Mouse (Mus musculus) hindbrain, embryonic 13.5 days (tissue): ENCODE results near the gene Tex9. TPM values are rescaled to one million over a fixed set of nuclear protein-coding genes. Genes with fewer than 3 reads are reported as not detected.

ENCODE experiments used
- ATAC-seq: fragments of 200-750 bp; cut with Nextera tagmentation; 2 replicates; pipeline ENCODE4 v1.8.0; 2017; ENCODE audit warnings: moderate TSS enrichment; ENCODE audit not compliant: low FRiP score
- H3K27ac ChIP-seq: fragments of 300-500 bp; sonication (generic); 2 replicates; pipeline ENCODE4 v1.5.1; 2015; ENCODE audit warnings: inconsistent platforms, mild to moderate bottlenecking, moderate library complexity
- H3K27me3 ChIP-seq: fragments of 300-500 bp; sonication (generic); 2 replicates; pipeline ENCODE4 v1.6.1; 2015; ENCODE audit warnings: mild to moderate bottlenecking, inconsistent platforms
- H3K36me3 ChIP-seq: fragments of 300-500 bp; sonication (generic); 2 replicates; pipeline ENCODE4 v1.6.1; 2015; ENCODE audit warnings: mild to moderate bottlenecking, inconsistent platforms
- H3K4me1 ChIP-seq: fragments of 300-500 bp; sonication (generic); replicated peaks from 2 replicates; pipeline ENCODE4 v1.6.1; 2015; ENCODE audit warnings: inconsistent platforms
- H3K4me2 ChIP-seq: fragments of 300-500 bp; sonication (generic); 2 replicates; pipeline ENCODE4 v1.6.1; 2015; ENCODE audit warnings: inconsistent platforms, mild to moderate bottlenecking, moderate library complexity
- H3K4me3 ChIP-seq: fragments of 300-500 bp; sonication (generic); 2 replicates; pipeline ENCODE4 v1.5.1; 2015; ENCODE audit warnings: mild to moderate bottlenecking, inconsistent platforms
- H3K9ac ChIP-seq: fragments of 300-500 bp; sonication (generic); 2 replicates; pipeline ENCODE4 v1.6.1; 2015; ENCODE audit warnings: mild to moderate bottlenecking, inconsistent platforms
- H3K9me3 ChIP-seq: fragments of 300-500 bp; sonication (generic); 2 replicates; pipeline ENCODE4 v1.6.1; 2016; ENCODE audit warnings: inconsistent platforms
- WGBS: fragments of 180-500 bp; shearing (Covaris S2); methylation state at CpG from one replicate; pipeline ENCODE4 v1.1.7; 2015; 5-methylcytosine and 5-hydroxymethylcytosine counted together
- polyA plus RNA-seq: library from polyadenylated mRNA; unstranded; fragments of >200 nt; fragmentation: Nextera tagmentation; extraction: Ambion mirVana; gene quantifications from 2 replicates; pipeline ENCODE4 v1.2.1, GENCODE M21; 2015

Tex9 gene
- polyA plus RNA-seq, 1 experiment from 2014 or later: 43.2 TPM

DNA sequence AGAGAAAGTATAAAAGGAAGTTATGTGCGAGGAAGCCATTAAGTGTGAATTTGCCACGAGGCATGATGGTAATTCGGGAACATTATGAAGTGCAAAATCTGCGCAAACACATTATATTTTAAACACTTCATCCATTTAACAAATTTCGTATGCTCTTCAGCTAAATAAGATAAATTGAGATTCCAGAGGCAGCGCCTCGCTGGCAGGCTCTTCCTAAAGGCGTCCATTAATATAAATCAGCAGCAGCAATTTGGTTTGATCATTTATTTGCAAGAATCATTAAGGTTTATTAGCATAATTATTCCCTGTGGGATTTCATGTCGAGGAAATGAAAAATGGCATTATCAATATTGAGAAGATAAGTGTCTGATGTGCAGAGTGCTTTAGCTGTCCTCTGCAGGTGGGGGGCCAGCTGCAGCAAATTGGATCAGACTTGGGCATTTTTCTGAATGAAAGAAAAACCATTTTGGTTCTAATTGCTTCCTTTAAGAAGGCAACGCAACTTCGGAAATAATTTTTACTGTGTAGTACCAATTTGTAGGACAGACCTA is 66.6 kb downstream of the Tex9 start:
- 0 out of 2 replicates have a peak, but pooled peaks have one; percentile 50 for ATAC-seq
- Histone ChIP-seq H3K36me3 (no peaks in the 10 kb centered on the region), H3K27ac (peak overlapping the region; percentile 79), H3K4me1 (peaks cover 47% of the 10 kb centered on the region), H3K9ac (no peak overlapping the region), H3K4me2 (0 out of 2 replicates have a peak overlapping the region, but pooled peaks have one; percentile 1), H3K9me3 (no peaks in the 10 kb centered on the region), H3K27me3 (no peaks in the 10 kb centered on the region), H3K4me3 (no peak overlapping the region)
- WGBS: 40% methylated on average over 11 of the region's 11 CpGs

DNA sequence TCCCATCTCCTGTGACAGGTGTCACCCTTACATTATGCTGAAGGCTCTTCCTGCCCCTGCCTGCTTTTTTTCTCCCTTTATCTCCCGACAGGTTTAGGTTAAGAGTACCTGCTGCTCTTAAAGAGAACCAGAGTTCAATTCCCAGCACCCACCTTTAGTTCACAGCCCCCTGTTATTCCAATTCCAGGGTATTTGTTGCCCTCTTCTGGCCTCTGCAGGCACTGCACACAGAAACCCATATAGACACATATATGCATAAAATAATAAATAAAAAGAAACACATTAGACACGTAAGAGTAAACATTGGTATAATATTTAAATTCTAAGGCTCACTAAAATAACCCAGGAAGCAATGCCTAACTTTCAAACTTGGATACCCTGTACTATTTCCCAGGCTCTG is 69.3 kb downstream of the Tex9 start:
- Histone ChIP-seq H3K9me3 (no peaks in the 10 kb centered on the region), H3K9ac (no peak overlapping the region), H3K4me3 (no peak overlapping the region), H3K27ac (peak overlapping the region; percentile 78), H3K4me1 (peaks cover 47% of the 10 kb centered on the region), H3K36me3 (no peaks in the 10 kb centered on the region), H3K27me3 (no peaks in the 10 kb centered on the region), H3K4me2 (no peak overlapping the region)
- ATAC-seq: no peak
- WGBS: 73% methylated on average over 2 of the region's 2 CpGs

DNA sequence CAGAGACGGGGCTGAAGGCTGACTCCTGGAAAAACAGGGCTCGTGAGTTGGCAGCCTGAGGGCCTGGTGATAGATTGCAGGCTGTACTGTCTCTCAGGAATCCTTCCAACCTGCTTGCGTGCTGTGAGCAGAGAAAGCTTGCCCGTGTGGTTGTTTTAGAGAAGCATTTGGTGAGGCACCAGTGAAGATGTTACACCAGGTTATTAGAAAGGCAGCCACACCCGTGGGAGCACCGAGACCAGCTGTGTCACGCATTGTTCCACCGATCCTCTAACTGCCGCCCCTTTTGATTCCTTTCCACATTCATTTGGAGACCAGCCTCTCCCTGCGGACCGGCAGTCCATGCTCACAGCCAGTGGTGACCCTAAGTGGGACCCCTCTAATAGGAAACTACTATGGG is 69.7 kb downstream of the Tex9 start:
- peaks cover 47% of the 10 kb centered on the region for H3K4me1 ChIP-seq
- H3K4me2 ChIP-seq: no peak overlapping the region
- no peaks in the 10 kb centered on the region for H3K27me3 ChIP-seq
- no peak for ATAC-seq
- no peaks in the 10 kb centered on the region for H3K36me3 ChIP-seq
- 28% methylated on average over 11 of the region's 11 CpGs for WGBS
- H3K27ac ChIP-seq: peak overlapping the region; percentile 78
- no peak overlapping the region for H3K4me3 ChIP-seq
- H3K9ac ChIP-seq: no peak overlapping the region
- H3K9me3 ChIP-seq: no peaks in the 10 kb centered on the region

DNA sequence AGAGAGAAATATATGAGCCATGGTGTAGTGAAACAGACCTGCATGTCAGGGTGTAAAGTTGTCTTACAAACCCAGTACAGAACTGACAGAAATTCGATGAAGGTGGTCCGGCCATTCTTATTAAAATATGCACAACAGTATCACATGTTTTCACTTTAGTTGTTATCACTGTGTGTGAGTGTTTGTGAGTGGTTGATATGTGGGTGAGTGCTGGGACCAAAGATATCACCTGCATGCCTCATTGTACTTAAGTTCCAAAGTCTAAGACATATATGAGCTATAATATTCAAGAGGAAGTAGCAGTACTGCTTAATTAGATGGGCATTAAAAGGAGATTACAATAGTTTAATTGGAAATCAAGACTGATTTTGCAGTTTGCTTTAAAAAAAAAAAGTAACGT is 71.5 kb downstream of the Tex9 start:
- no peaks in the 10 kb centered on the region for H3K27me3 ChIP-seq
- WGBS: 89% methylated on average over 3 of the region's 3 CpGs
- peaks cover 32% of the 10 kb centered on the region for H3K4me1 ChIP-seq
- H3K9ac ChIP-seq: no peak overlapping the region
- H3K36me3 ChIP-seq: no peaks in the 10 kb centered on the region
- no peaks in the 10 kb centered on the region for H3K9me3 ChIP-seq
- no peak overlapping the region for H3K4me2 ChIP-seq
- H3K27ac ChIP-seq: no peak overlapping the region
- H3K4me3 ChIP-seq: no peak overlapping the region
- ATAC-seq: no peak

DNA sequence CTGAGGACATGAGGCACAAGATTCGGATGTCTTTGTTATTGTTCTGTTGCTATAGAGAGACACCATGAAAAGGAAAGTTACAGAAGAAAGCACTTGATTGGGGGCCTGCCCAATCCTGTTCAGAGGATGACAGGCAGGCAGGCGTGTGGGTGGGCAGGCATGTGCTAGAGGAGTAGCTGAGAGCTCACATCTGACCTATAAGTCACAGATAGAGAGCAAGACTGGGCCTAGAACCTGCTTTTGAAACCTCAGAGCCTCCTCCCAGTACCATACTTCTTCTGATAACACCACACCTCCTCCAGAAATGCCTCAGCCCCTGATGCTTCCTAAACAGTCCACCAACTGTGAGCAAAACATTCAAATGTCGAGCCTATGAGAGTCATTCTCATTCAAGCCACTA is 73.6 kb downstream of the Tex9 start:
- Histone ChIP-seq H3K4me3 (no peak overlapping the region), H3K9ac (no peak overlapping the region), H3K27ac (no peak overlapping the region), H3K4me1 (peaks cover 19% of the 10 kb centered on the region), H3K36me3 (no peaks in the 10 kb centered on the region), H3K4me2 (no peak overlapping the region), H3K9me3 (no peaks in the 10 kb centered on the region), H3K27me3 (no peaks in the 10 kb centered on the region)
- no peak for ATAC-seq
- WGBS: 85% methylated on average over 3 of the region's 3 CpGs

DNA sequence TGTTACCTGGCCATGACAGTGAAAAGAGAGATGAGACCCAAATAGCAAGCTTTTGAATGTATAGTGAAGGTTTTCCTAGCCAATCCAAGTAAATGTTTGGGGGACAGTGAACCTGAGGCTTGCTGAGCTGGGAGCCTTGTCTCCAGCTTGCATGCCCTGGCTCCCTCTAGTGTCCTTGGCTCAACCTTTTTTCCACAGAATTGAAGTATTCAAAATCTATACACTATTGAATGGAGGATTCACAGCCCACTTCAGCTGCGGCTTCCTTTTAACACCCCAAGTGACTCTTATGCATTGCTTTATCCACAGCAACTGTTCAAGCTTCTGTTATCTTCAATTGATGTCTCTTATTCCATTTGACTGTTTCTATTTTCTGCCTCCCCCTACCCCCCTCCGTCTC is 80.3 kb downstream of the Tex9 start:
- Histone ChIP-seq H3K4me1 (peaks cover 13% of the 10 kb centered on the region), H3K9me3 (no peaks in the 10 kb centered on the region), H3K4me2 (no peak overlapping the region), H3K4me3 (no peak overlapping the region), H3K9ac (no peak overlapping the region), H3K27me3 (0 out of 2 replicates have a peak, but pooled peaks cover 1% of the 10 kb centered on the region), H3K36me3 (no peaks in the 10 kb centered on the region), H3K27ac (no peak overlapping the region)
- no peak for ATAC-seq
- WGBS: 89% methylated on average over 2 of the region's 2 CpGs

DNA sequence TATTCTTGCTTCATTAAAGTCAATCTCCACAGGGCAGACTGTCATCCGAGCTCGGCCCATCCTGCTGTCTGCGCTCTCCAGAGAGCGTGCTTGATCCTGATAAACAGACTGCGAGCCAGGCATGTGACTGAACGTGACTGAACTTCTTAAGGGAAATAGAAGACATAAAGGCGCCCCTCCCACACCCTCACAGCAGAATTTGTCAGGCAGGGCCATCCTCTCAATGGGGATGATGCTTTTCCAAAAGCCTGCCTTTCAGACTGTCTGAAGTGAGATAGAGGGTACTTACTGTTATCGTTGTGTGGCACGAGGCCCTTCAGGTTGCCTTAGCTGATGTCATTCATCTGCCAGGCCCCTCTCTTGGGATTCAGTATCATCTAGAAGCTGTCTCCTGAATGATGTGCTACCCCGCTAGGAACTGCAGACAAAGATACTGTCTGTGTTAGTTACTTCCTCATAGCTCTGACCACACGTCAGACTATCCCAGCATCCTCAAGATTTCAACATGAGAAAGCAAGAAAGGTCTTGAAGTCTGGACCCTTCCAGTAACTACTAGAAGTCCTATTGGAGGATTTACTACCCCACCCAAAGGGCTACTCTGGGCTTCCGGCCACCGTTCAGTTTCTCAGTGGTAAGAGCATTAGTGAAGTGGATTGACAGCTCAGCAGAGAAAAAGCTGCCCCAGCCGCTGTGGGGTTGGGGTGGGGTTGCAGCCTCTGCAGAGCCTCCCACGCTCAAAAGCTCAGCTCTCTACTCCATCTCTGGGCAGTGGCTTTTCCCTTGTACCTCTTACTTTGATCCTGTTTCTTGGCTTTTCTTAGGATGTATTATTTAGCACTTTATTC is 82.4 kb downstream of the Tex9 start:
- Histone ChIP-seq H3K4me1 (peaks cover 13% of the 10 kb centered on the region), H3K9me3 (no peaks in the 10 kb centered on the region), H3K36me3 (no peaks in the 10 kb centered on the region), H3K4me2 (0 out of 2 replicates have a peak overlapping the region, but pooled peaks have one; percentile 10), H3K27me3 (0 out of 2 replicates have a peak, but pooled peaks cover 4% of the 10 kb centered on the region), H3K27ac (peak overlapping the region; percentile 48), H3K4me3 (no peak overlapping the region), H3K9ac (no peak overlapping the region)
- peak; percentile 53 for ATAC-seq
- WGBS: 39% methylated on average over 15 of the region's 15 CpGs

DNA sequence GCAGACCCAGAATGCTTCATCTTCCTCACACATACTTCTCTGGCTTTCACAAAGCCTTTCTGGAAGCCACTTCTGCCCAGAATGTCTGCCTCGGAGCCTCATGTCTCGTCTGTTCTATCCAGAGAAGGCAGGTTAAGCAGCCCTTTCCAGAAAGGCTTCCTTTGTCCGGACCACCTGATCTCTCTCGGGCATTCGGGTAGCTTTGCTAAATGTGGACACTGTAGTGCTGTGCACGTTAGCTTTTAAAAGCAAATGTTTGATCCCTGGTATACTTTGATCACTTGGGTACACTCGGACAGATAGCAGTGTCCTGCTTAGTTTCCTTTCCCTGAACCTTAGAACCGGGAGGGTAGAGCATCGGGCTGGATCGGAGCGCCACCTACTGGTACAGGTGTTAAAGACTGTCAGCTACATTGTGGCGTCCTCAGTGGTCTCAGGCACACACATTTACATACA is 83.9 kb downstream of the Tex9 start:
- peak overlapping the region; percentile 49 for H3K4me2 ChIP-seq
- H3K9me3 ChIP-seq: no peaks in the 10 kb centered on the region
- peaks cover 22% of the 10 kb centered on the region for H3K4me1 ChIP-seq
- peak overlapping the region; percentile 39; the same call in 1 of the 2 replicates for H3K9ac ChIP-seq
- peak; percentile 82 for ATAC-seq
- H3K36me3 ChIP-seq: no peaks in the 10 kb centered on the region
- 13% methylated on average over 12 of the region's 12 CpGs for WGBS
- H3K4me3 ChIP-seq: peak overlapping the region; percentile 19
- H3K27ac ChIP-seq: peak overlapping the region; percentile 55
- 0 out of 2 replicates have a peak, but pooled peaks cover 4% of the 10 kb centered on the region for H3K27me3 ChIP-seq

DNA sequence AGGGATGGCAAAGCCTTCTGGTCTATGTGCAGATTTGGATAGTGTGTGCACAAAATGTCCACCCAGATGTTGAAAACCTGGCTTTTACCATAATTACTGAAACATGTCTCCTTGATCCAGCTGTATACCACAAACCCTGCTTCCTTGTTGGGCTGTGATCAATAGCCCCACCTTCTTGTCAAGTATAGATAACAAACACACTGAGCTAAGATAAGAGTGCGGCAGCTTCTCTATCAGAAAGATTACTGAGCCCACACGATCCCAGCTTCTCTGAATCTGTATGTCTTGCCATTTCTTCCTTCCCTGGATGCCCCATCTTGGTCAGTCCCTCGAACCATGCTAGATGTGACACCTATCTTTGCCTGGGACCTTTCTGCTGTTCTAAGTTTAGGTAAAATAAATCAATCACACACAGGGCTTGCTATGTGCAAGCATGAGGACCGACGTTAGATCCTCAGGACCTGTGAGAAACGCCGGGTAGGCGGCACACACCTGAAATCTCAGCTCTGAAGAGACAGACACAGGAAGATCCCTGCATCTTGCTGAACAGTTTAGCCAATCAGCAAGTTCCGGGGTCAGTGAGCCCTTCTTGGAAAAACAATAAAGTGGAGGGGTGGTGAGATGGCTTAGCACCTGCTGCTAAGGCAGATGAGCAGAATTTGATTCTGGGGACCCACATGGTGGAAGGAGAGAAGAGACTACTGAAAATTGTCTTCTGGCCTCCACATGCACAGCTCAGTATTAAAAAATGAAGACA is 86.0 kb downstream of the Tex9 start:
- no peaks in the 10 kb centered on the region for H3K9me3 ChIP-seq
- no peak overlapping the region for H3K9ac ChIP-seq
- no peak overlapping the region for H3K27ac ChIP-seq
- no peak overlapping the region for H3K4me3 ChIP-seq
- no peak overlapping the region for H3K4me2 ChIP-seq
- H3K36me3 ChIP-seq: no peaks in the 10 kb centered on the region
- 0 out of 2 replicates have a peak, but pooled peaks cover 4% of the 10 kb centered on the region for H3K27me3 ChIP-seq
- WGBS: 92% methylated on average over 9 of the region's 9 CpGs
- H3K4me1 ChIP-seq: peaks cover 22% of the 10 kb centered on the region
- no peak for ATAC-seq

DNA sequence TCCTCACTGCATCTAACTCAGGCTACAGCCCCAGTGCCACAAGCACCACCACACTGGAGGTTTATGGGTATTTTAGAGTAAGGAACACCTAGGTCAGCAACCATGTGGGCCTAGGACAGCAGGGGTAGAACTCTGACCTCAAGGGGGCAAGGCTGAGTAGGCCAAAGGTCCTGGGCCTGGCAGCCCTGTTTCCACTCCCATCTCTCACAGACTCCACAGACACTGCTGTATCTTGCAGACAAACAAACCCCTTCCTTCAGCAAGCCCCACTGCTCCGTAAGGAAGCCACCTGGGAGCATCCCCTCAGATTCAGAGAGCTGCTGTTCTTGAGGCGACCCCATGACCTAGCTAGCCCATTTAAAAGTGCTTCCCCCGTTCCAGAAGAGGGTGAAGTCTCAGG is 87.1 kb downstream of the Tex9 start:
- Histone ChIP-seq H3K4me2 (no peak overlapping the region), H3K4me3 (no peak overlapping the region), H3K9ac (no peak overlapping the region), H3K27me3 (0 out of 2 replicates have a peak, but pooled peaks cover 4% of the 10 kb centered on the region), H3K27ac (no peak overlapping the region), H3K4me1 (peaks cover 21% of the 10 kb centered on the region), H3K36me3 (no peaks in the 10 kb centered on the region), H3K9me3 (no peaks in the 10 kb centered on the region)
- no peak for ATAC-seq
- WGBS: 63% methylated on average over 3 of the region's 3 CpGs

DNA sequence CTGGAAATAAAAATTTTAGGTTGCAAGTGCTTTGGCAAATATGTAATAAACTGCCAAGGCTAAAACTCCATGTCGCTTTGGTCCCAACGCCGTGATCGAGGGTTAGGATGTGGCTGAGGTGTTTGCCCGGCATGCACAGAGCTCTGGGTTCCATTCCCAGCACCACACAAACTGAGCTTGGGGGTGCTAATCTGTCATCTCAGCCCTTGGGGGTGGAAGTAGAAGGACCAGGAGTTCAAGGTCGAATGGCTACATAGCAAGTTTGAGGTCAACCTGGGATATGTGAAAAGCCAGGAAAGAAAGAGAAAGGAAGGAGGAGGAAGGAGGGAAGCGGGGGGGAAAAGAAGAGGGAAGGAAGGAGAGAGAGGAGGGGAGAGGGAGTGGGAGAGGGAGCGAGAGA is 87.6 kb downstream of the Tex9 start:
- Histone ChIP-seq H3K4me2 (no peak overlapping the region), H3K4me1 (peaks cover 16% of the 10 kb centered on the region), H3K9ac (no peak overlapping the region), H3K27ac (no peak overlapping the region), H3K27me3 (0 out of 2 replicates have a peak, but pooled peaks cover 4% of the 10 kb centered on the region), H3K4me3 (no peak overlapping the region), H3K36me3 (no peaks in the 10 kb centered on the region), H3K9me3 (no peaks in the 10 kb centered on the region)
- no peak for ATAC-seq
- WGBS: 85% methylated on average over 8 of the region's 8 CpGs

DNA sequence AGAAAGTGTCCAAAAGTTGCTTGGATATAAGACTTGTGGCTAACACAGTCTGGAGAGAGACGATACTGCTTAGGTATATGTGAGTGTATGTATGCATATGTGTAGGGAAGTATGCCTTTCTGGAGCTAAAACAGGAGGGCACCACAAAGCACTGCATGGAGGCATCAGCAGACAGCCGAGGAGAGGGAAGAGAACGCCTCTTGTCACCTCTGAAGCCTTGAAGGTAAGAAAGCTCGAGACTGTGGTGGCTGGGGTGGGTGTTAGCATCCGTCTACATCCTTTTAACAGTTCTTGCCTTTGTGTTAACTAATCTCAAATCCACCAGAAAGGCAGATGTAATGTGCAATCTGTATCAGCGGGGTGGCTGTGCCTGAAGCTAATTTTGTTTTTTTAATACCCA is 88.6 kb downstream of the Tex9 start:
- Histone ChIP-seq H3K4me2 (no peak overlapping the region), H3K4me3 (no peak overlapping the region), H3K27me3 (0 out of 2 replicates have a peak, but pooled peaks cover 4% of the 10 kb centered on the region), H3K36me3 (no peaks in the 10 kb centered on the region), H3K4me1 (peaks cover 12% of the 10 kb centered on the region), H3K9ac (no peak overlapping the region), H3K27ac (no peak overlapping the region), H3K9me3 (no peaks in the 10 kb centered on the region)
- no peak for ATAC-seq
- 67% methylated on average over 6 of the region's 6 CpGs for WGBS
